Mouse (Mus musculus): ENCODE data around the gene Ptprn2. TPM values are rescaled to one million over a fixed set of nuclear protein-coding genes. Genes with fewer than 3 reads are reported as not detected.
A peak's percentile ranks its signal among the peaks of the same experiment; 100 is the strongest.

The Ptprn2 gene
- polyA plus RNA-seq, 1 experiment from 2014 or later: 0.79 TPM

GRCm38 (mm10) chr12:117257921-117258497 lies 772.5 kb downstream of the Ptprn2 start:
- H3K27ac ChIP-seq (replicated peaks; ENCODE audit: low read depth, low read length): peak overlapping the region; percentile 1; the same call in 1 of the 2 replicates
- 39% methylated on average over 12 of the region's 12 CpGs for WGBS
- no peak for DNase-seq (ENCODE audit: low spot score)
- H3K4me3 ChIP-seq (ENCODE audit: low read depth, low read length): no peak overlapping the region
- no peaks in the 10 kb centered on the region for H3K36me3 ChIP-seq (replicated peaks; ENCODE audit: control insufficient read depth, insufficient read depth, low read depth, low read length)
- H3K4me1 ChIP-seq (ENCODE audit: control insufficient read depth, insufficient read depth, low read length): 0 out of 2 replicates have a peak, but pooled peaks cover 3% of the 10 kb centered on the region
- H3K9me3 ChIP-seq (replicated peaks; ENCODE audit: control insufficient read depth, low read length): no peaks in the 10 kb centered on the region
- no peak overlapping the region for H3K4me2 ChIP-seq (ENCODE audit: low read depth, low read length)
- H3K9ac ChIP-seq (replicated peaks; ENCODE audit: low read length): no peak overlapping the region; the same call in 1 of the 2 replicates
- no peaks in the 10 kb centered on the region for H3K27me3 ChIP-seq (ENCODE audit: control insufficient read depth, insufficient read depth, low read length)
- ATAC-seq (replicated peaks; ENCODE audit: insufficient number of reproducible peaks, low FRiP score, low TSS enrichment, low read depth): no peak

GRCm38 (mm10) chr12:117260391-117261164 lies 775.1 kb downstream of the Ptprn2 start:
- 60% methylated on average over 6 of the region's 6 CpGs for WGBS

GRCm38 (mm10) chr12:117261165-117261440 lies 775.6 kb downstream of the Ptprn2 start:
- 0 out of 2 replicates have a peak, but pooled peaks cover 3% of the 10 kb centered on the region for H3K4me1 ChIP-seq (ENCODE audit: control insufficient read depth, insufficient read depth, low read length)
- no peaks in the 10 kb centered on the region for H3K27me3 ChIP-seq (ENCODE audit: control insufficient read depth, insufficient read depth, low read length)
- no peak overlapping the region for H3K9ac ChIP-seq (replicated peaks; ENCODE audit: low read length)
- DNase-seq (ENCODE audit: low spot score) (no peak), ATAC-seq (replicated peaks; ENCODE audit: insufficient number of reproducible peaks, low FRiP score, low TSS enrichment, low read depth) (no peak)
- H3K4me2 ChIP-seq (ENCODE audit: low read depth, low read length): no peak overlapping the region
- H3K9me3 ChIP-seq (replicated peaks; ENCODE audit: control insufficient read depth, low read length): no peaks in the 10 kb centered on the region
- no peak overlapping the region for H3K4me3 ChIP-seq (ENCODE audit: low read depth, low read length)
- WGBS: 38% methylated on average over 3 of the region's 3 CpGs
- H3K27ac ChIP-seq (replicated peaks; ENCODE audit: low read depth, low read length): no peak overlapping the region
- H3K36me3 ChIP-seq (replicated peaks; ENCODE audit: control insufficient read depth, insufficient read depth, low read depth, low read length): no peaks in the 10 kb centered on the region

More at GRCm38 (mm10) chr12:117260391-117261164, 775.1 kb downstream of the Ptprn2 start:
- ATAC-seq (replicated peaks; ENCODE audit: insufficient number of reproducible peaks, low FRiP score, low TSS enrichment, low read depth) (no peak), DNase-seq (ENCODE audit: low spot score) (peak; percentile 28)
- Histone ChIP-seq H3K36me3 (replicated peaks; ENCODE audit: control insufficient read depth, insufficient read depth, low read depth, low read length) (no peaks in the 10 kb centered on the region), H3K27ac (replicated peaks; ENCODE audit: low read depth, low read length) (no peak overlapping the region), H3K9ac (replicated peaks; ENCODE audit: low read length) (no peak overlapping the region), H3K9me3 (replicated peaks; ENCODE audit: control insufficient read depth, low read length) (no peaks in the 10 kb centered on the region), H3K4me2 (ENCODE audit: low read depth, low read length) (no peak overlapping the region), H3K27me3 (ENCODE audit: control insufficient read depth, insufficient read depth, low read length) (no peaks in the 10 kb centered on the region), H3K4me1 (ENCODE audit: control insufficient read depth, insufficient read depth, low read length) (0 out of 2 replicates have a peak, but pooled peaks cover 3% of the 10 kb centered on the region), H3K4me3 (ENCODE audit: low read depth, low read length) (no peak overlapping the region)

GRCm38 (mm10) chr12:117262003-117262402 lies 776.5 kb downstream of the Ptprn2 start:
- H3K4me3 ChIP-seq (ENCODE audit: low read depth, low read length): no peak overlapping the region
- H3K9me3 ChIP-seq (replicated peaks; ENCODE audit: control insufficient read depth, low read length): no peaks in the 10 kb centered on the region
- no peak overlapping the region for H3K27ac ChIP-seq (replicated peaks; ENCODE audit: low read depth, low read length)
- WGBS: 82% methylated on average over 2 of the region's 2 CpGs
- H3K4me1 ChIP-seq (ENCODE audit: control insufficient read depth, insufficient read depth, low read length): 0 out of 2 replicates have a peak, but pooled peaks cover 2% of the 10 kb centered on the region
- ATAC-seq (replicated peaks; ENCODE audit: insufficient number of reproducible peaks, low FRiP score, low TSS enrichment, low read depth) (no peak), DNase-seq (ENCODE audit: low spot score) (no peak)
- no peaks in the 10 kb centered on the region for H3K27me3 ChIP-seq (ENCODE audit: control insufficient read depth, insufficient read depth, low read length)
- no peak overlapping the region for H3K4me2 ChIP-seq (ENCODE audit: low read depth, low read length)
- H3K9ac ChIP-seq (replicated peaks; ENCODE audit: low read length): no peak overlapping the region
- H3K36me3 ChIP-seq (replicated peaks; ENCODE audit: control insufficient read depth, insufficient read depth, low read depth, low read length): no peaks in the 10 kb centered on the region

- H3K36me3 ChIP-seq (replicated peaks; ENCODE audit: control insufficient read depth, insufficient read depth, low read depth, low read length): no peaks in the 10 kb centered on the region
- no peak for ATAC-seq (replicated peaks; ENCODE audit: insufficient number of reproducible peaks, low FRiP score, low TSS enrichment, low read depth)
- no peaks in the 10 kb centered on the region for H3K4me1 ChIP-seq (ENCODE audit: control insufficient read depth, insufficient read depth, low read length)
- no peak overlapping the region for H3K4me3 ChIP-seq (ENCODE audit: low read depth, low read length)
- WGBS: 69% methylated on average over 2 of the region's 2 CpGs
- DNase-seq (ENCODE audit: low spot score): no peak
- H3K27me3 ChIP-seq (ENCODE audit: control insufficient read depth, insufficient read depth, low read length): no peaks in the 10 kb centered on the region
- H3K9me3 ChIP-seq (replicated peaks; ENCODE audit: control insufficient read depth, low read length): no peaks in the 10 kb centered on the region
- no peak overlapping the region for H3K27ac ChIP-seq (replicated peaks; ENCODE audit: low read depth, low read length)
- no peak overlapping the region for H3K4me2 ChIP-seq (ENCODE audit: low read depth, low read length)
- H3K9ac ChIP-seq (replicated peaks; ENCODE audit: low read length): no peak overlapping the region
These were observed 777.6 kb downstream of the Ptprn2 start for GRCm38 (mm10) chr12:117263081-117263480.

GRCm38 (mm10) chr12:117265211-117265610 lies 779.7 kb downstream of the Ptprn2 start:
- no peaks in the 10 kb centered on the region for H3K4me1 ChIP-seq (ENCODE audit: control insufficient read depth, insufficient read depth, low read length)
- no peak overlapping the region for H3K4me3 ChIP-seq (ENCODE audit: low read depth, low read length)
- no peaks in the 10 kb centered on the region for H3K27me3 ChIP-seq (ENCODE audit: control insufficient read depth, insufficient read depth, low read length)
- no peak overlapping the region for H3K27ac ChIP-seq (replicated peaks; ENCODE audit: low read depth, low read length)
- DNase-seq (ENCODE audit: low spot score): peak; percentile 61
- no peak overlapping the region for H3K4me2 ChIP-seq (ENCODE audit: low read depth, low read length)
- no peak overlapping the region for H3K9ac ChIP-seq (replicated peaks; ENCODE audit: low read length)
- 41% methylated on average over 1 of the region's 1 CpGs for WGBS
- no peak for ATAC-seq (replicated peaks; ENCODE audit: insufficient number of reproducible peaks, low FRiP score, low TSS enrichment, low read depth)
- H3K36me3 ChIP-seq (replicated peaks; ENCODE audit: control insufficient read depth, insufficient read depth, low read depth, low read length): no peaks in the 10 kb centered on the region
- H3K9me3 ChIP-seq (replicated peaks; ENCODE audit: control insufficient read depth, low read length): no peaks in the 10 kb centered on the region

- Histone ChIP-seq H3K4me2 (ENCODE audit: low read depth, low read length) (no peak overlapping the region), H3K9ac (replicated peaks; ENCODE audit: low read length) (no peak overlapping the region), H3K4me3 (ENCODE audit: low read depth, low read length) (no peak overlapping the region), H3K27ac (replicated peaks; ENCODE audit: low read depth, low read length) (no peak overlapping the region), H3K9me3 (replicated peaks; ENCODE audit: control insufficient read depth, low read length) (no peaks in the 10 kb centered on the region), H3K36me3 (replicated peaks; ENCODE audit: control insufficient read depth, insufficient read depth, low read depth, low read length) (no peaks in the 10 kb centered on the region), H3K27me3 (ENCODE audit: control insufficient read depth, insufficient read depth, low read length) (no peaks in the 10 kb centered on the region), H3K4me1 (ENCODE audit: control insufficient read depth, insufficient read depth, low read length) (no peaks in the 10 kb centered on the region)
- ATAC-seq (replicated peaks; ENCODE audit: insufficient number of reproducible peaks, low FRiP score, low TSS enrichment, low read depth) (no peak), DNase-seq (ENCODE audit: low spot score) (no peak)
- WGBS: 85% methylated on average over 7 of the region's 7 CpGs
These were observed 783.1 kb downstream of the Ptprn2 start for GRCm38 (mm10) chr12:117268543-117269172.

GRCm38 (mm10) chr12:117269310-117269709 lies 783.8 kb downstream of the Ptprn2 start:
- Histone ChIP-seq H3K4me2 (ENCODE audit: low read depth, low read length) (no peak overlapping the region), H3K4me1 (ENCODE audit: control insufficient read depth, insufficient read depth, low read length) (no peaks in the 10 kb centered on the region), H3K4me3 (ENCODE audit: low read depth, low read length) (no peak overlapping the region), H3K27me3 (ENCODE audit: control insufficient read depth, insufficient read depth, low read length) (no peaks in the 10 kb centered on the region), H3K27ac (replicated peaks; ENCODE audit: low read depth, low read length) (no peak overlapping the region), H3K9me3 (replicated peaks; ENCODE audit: control insufficient read depth, low read length) (no peaks in the 10 kb centered on the region), H3K36me3 (replicated peaks; ENCODE audit: control insufficient read depth, insufficient read depth, low read depth, low read length) (no peaks in the 10 kb centered on the region), H3K9ac (replicated peaks; ENCODE audit: low read length) (no peak overlapping the region)
- DNase-seq (ENCODE audit: low spot score) (no peak), ATAC-seq (replicated peaks; ENCODE audit: insufficient number of reproducible peaks, low FRiP score, low TSS enrichment, low read depth) (no peak)
- WGBS: 76% methylated on average over 4 of the region's 4 CpGs
